Mouse (Mus musculus) cerebellum, adult (tissue): ENCODE data around the gene Msmo1.
A peak's percentile ranks its signal among the peaks of the same experiment; 100 is the strongest.

Experiments used
- ATAC-seq: cut with Nextera tagmentation; 2 replicates; pipeline ENCODE4 v1.9.2; 2017; ENCODE audit warnings: mild to moderate bottlenecking, moderate library complexity, mixed read lengths; ENCODE audit not compliant: insufficient number of reproducible peaks, low FRiP score, low TSS enrichment

The Msmo1 gene

GRCm38 (mm10) chr8:64733271-64733943 lies at the start of gene Msmo1:
Msmo1 (minus strand) TSS chr8:64733792.
- peak; percentile 100 for ATAC-seq

DNA sequence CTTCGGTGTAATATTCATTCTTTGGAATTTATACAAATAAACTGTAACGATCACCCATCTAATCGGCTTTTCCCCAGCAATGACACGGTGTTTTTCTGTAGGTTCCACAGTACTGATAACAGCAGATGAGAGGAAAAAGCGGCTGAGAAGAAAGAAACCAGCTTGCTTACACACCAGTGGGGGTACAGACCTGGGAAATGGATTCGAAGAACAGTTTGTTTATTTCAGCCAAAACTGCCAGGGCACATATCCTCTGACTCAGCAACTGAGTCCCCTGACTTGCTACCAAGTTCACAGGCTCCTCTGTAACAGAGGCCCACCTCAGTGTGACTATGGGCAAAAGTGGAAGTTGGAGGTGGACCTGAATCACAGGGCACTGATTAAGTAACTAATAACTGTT lies 48.4 kb upstream of the Msmo1 start:
- no peak for ATAC-seq

- ATAC-seq, result no peak
These were observed 44.3 kb upstream of the Msmo1 start for GRCm38 (mm10) chr8:64777925-64778324.

DNA sequence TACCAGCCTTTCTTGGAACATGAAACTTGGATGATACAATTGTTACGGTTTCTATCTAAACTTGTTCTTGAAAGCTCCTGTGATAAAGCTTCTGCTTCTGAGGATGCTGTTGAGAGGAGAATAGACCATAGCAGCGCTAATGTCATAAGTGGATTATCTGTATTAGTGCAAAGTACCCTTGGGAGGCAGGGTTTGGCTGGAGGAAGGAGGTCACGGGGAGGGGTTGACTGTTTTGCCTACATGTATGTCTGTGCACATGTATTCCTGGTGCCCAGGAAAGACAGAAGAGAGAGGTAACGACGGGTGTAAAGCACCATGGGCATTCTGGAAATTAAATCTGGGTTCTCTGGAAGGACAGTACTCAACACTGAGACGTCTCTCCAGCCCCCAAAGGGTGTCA lies 40.5 kb upstream of the Msmo1 start:
- no peak for ATAC-seq

- no peak for ATAC-seq
These were observed 37.2 kb upstream of the Msmo1 start for GRCm38 (mm10) chr8:64770814-64771213.

DNA sequence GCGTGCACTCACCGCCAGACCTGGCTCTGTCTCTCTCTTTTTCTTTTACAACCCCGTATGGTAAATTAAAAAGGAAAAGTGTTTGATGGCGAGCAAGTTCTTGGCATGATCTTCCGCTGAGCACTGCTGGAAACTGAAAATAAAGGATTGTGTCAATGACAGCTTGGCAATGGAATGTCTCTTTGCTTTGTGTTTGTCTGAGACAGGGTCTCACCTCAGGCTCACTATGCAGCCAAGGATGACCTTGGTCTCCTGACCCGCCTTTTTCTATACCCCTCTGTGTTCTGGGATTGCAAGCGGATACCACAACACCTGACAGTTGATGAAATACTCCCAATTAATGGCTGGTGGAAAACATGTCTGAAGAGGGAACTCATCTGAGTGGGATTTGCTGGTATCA lies 36.0 kb upstream of the Msmo1 start:
- ATAC-seq, result no peak

GRCm38 (mm10) chr8:64768645-64769044 lies 35.1 kb upstream of the Msmo1 start:
- ATAC-seq, result no peak

GRCm38 (mm10) chr8:64767047-64767446 lies 33.5 kb upstream of the Msmo1 start:
- ATAC-seq, result no peak

DNA sequence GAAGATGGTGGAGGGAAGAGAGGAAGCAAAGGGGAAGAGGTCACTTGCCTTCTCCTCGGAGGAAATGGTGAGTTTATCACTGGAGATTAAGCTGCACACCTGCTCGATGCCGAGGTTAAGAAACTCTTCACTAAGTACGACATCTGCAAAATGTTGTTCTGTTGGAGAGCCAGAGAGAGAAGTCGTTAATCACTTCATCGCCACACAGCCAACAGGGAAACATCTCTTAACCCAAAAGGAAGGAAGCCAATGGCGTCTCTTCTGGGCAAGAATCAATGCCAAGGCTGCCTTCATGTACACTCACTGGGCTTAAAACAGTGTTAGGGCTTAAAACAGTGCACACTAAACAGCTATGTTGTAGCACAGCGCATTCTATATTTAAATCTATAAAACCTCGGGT lies 30.5 kb upstream of the Msmo1 start:
- ATAC-seq, result no peak

- no peak for ATAC-seq
These were observed 29.2 kb upstream of the Msmo1 start for GRCm38 (mm10) chr8:64762751-64763150.

- peak; percentile 88 for ATAC-seq
These were observed 27.8 kb upstream of the Msmo1 start for GRCm38 (mm10) chr8:64761430-64761829.

- ATAC-seq, result no peak
These were observed 24.4 kb upstream of the Msmo1 start for GRCm38 (mm10) chr8:64757956-64758355.

GRCm38 (mm10) chr8:64746215-64747058 lies 12.8 kb upstream of the Msmo1 start:
- no peak for ATAC-seq

- ATAC-seq, result no peak
These were observed 7.1 kb upstream of the Msmo1 start for GRCm38 (mm10) chr8:64740547-64741211.

DNA sequence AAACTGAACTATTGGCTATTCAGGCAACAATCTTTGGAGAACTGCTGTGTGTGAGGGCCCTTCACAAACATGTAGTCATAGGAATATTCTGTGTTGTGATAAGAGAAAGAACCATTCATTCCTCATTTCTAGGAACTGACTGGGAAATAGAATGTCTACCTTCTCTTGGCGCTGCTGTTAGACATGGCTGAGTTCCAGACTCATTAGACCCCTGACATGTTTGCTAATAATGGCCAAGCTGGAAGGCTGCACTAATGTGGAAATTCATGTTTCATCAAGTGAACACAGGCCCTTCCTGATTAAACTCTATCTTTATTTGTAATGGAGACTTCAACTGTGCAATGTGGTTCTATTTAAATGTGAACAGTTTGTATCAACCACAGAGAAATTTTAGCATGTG lies 5.3 kb upstream of the Msmo1 start:
- ATAC-seq, result no peak

GRCm38 (mm10) chr8:64736767-64737323 lies 3.3 kb upstream of the Msmo1 start:
- no peak for ATAC-seq

DNA sequence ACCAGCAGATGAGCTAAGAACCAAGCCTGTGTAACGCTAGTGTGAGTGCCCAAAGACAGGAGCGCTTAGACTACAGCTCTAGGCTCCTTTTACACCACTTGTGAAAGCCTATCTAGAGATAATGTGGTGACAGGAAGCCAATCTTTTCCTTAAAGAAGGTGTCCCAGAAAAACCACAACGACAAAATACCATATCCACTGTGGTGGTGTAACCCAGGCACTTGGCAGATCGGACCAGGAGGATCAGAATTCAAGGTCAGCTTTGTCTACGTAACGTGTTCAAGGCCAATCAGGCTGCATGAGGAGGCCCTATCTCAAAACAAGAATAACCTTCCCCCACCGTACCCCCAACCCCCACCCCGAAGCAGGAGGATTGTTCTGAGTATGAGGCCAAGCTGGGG lies 1.6 kb upstream of the Msmo1 start:
- ATAC-seq, result no peak

- no peak for ATAC-seq
These were observed 996 bp downstream of the Msmo1 start for GRCm38 (mm10) chr8:64732596-64732995.

DNA sequence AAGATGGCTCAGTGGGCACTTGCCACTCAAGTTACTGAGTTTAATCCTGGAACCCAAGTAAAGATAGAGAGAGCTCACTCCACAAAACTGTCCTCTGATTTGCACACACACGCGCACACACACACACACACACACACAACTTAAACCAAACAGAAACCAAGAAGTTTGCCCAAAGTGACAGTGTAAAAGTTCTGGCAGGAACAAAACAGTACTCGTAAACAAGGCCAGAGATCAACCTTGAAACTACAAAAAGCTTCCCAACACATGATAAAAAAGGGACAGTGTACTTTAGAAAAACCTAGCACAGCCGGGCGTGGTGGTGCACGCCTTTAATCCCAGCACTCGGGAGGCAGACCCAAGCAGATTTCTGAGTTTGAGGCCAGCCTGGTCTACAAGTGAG lies 5.4 kb downstream of the Msmo1 start:
- no peak for ATAC-seq

DNA sequence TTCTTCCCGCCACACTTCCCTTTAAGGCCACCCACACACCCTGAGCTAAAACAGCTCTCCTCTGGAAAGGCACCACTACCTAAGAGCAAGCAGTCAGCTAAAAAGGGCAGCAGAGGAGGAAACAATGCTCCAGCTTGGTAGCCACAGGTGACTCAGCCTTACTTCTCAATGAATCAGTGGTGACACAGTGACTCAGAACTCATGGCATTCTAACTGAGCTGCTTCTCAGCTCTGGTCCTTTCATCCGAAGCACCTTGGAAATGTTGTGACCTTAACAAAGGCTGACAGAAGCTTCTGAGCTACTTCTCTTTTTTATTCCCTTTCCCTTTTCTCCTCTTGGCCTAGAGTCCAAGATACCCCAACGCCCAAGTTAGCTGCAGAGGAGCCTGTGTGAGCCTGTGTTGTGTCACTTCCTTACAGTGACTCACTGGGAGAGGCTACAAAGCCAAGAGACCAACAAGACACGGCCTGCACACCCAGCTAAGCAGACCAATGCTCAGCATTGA lies 7.3 kb downstream of the Msmo1 start:
- no peak for ATAC-seq

DNA sequence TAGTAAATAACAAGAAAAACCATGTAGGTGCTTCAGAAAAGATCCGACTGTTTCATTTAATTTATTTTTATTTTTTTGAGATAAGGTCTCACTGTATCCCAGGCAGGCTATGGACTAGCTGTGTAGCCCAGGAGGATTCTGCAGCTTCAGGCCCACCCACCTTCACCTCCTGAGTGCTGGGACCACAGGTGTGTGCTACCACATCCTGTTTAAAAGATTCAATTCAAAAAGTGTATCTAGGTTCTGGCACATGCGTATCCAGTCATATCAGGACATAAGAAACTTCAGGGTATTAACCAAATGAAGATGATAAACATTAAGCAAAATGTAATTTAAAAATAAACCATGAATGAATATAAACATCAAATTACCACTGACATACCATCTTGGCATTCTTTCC lies 10.4 kb downstream of the Msmo1 start:
- ATAC-seq, result no peak
